Mouse (Mus musculus): ENCODE measurements around the gene Itsn1. TPM values are rescaled to one million over a fixed set of nuclear protein-coding genes. Genes with fewer than 3 reads are reported as not detected.

Itsn1 gene
- total RNA-seq, 2 experiments from 2014 or later, result 41.0 to 41.2 TPM

GRCm38 (mm10) chr16:91765121-91765815, 36.2 kb downstream of the Itsn1 start:
- no peak for DNase-seq
- intact Hi-C loops (cut with DNase I), result no loop called here

- intact Hi-C loops (cut with DNase I), result loop anchor here (2.0 kb wide), 1 partner anchor 29 kb away; no protein-coding TSS in a partner anchor
- no peak for DNase-seq
These were observed 36.7 kb downstream of the Itsn1 start for GRCm38 (mm10) chr16:91765816-91766210.

GRCm38 (mm10) chr16:91767165-91767701, 38.2 kb downstream of the Itsn1 start:
- intact Hi-C loops (cut with DNase I), result loop anchor here (2.0 kb wide), 1 partner anchor 30 kb away; no protein-coding TSS in a partner anchor
- DNase-seq, result peak; percentile 48 to 66

GRCm38 (mm10) chr16:91768586-91768985, 39.5 kb downstream of the Itsn1 start:
- intact Hi-C loops (cut with DNase I), result no loop called here
- peak; percentile 54 to 60 for DNase-seq

GRCm38 (mm10) chr16:91769911-91770310, 40.8 kb downstream of the Itsn1 start:
- DNase-seq, result no peak
- intact Hi-C loops (cut with DNase I), result no loop called here

- intact Hi-C loops (cut with DNase I), result no loop called here
- DNase-seq, result no peak
These were observed 41.6 kb downstream of the Itsn1 start for GRCm38 (mm10) chr16:91770662-91771061.

- intact Hi-C loops (cut with DNase I), result no loop called here
- DNase-seq, result no peak
These were observed 42.3 kb downstream of the Itsn1 start for GRCm38 (mm10) chr16:91771334-91771733.

GRCm38 (mm10) chr16:91772586-91772985, 43.5 kb downstream of the Itsn1 start:
- DNase-seq, result no peak
- intact Hi-C loops (cut with DNase I), result no loop called here

- intact Hi-C loops (cut with DNase I), result no loop called here
- DNase-seq, result no peak
These were observed 50.5 kb downstream of the Itsn1 start for GRCm38 (mm10) chr16:91779576-91779975.

- DNase-seq, result no peak
- intact Hi-C loops (cut with DNase I), result no loop called here
These were observed 51.1 kb downstream of the Itsn1 start for GRCm38 (mm10) chr16:91780151-91780550.

- no peak for DNase-seq
- intact Hi-C loops (cut with DNase I), result no loop called here
These were observed 51.7 kb downstream of the Itsn1 start for GRCm38 (mm10) chr16:91780826-91781225.

GRCm38 (mm10) chr16:91783191-91783590, 54.1 kb downstream of the Itsn1 start:
- peak in 1 of 2 experiments; percentile 48 for DNase-seq
- intact Hi-C loops (cut with DNase I), result no loop called here

- DNase-seq, result no peak
- intact Hi-C loops (cut with DNase I), result no loop called here
These were observed 55.2 kb downstream of the Itsn1 start for GRCm38 (mm10) chr16:91784298-91784697.

GRCm38 (mm10) chr16:91786425-91786824, 57.3 kb downstream of the Itsn1 start:
- DNase-seq, result peak; percentile 87 to 90
- intact Hi-C loops (cut with DNase I), result no loop called here

GRCm38 (mm10) chr16:91789728-91790127, 60.6 kb downstream of the Itsn1 start:
- intact Hi-C loops (cut with DNase I), result loop anchor here (5.0 kb wide), 1 partner anchor 57 kb away; no protein-coding TSS in a partner anchor
- DNase-seq, result no peak

- DNase-seq, result no peak
- intact Hi-C loops (cut with DNase I), result loop anchor here (5.0 kb wide), 1 partner anchor 60 kb away; no protein-coding TSS in a partner anchor
These were observed 63.6 kb downstream of the Itsn1 start for GRCm38 (mm10) chr16:91792477-91793196.

- DNase-seq, result peak; percentile 48 to 62
- intact Hi-C loops (cut with DNase I), result loop anchor here (5.0 kb wide), 1 partner anchor 61 kb away; no protein-coding TSS in a partner anchor
These were observed 64.6 kb downstream of the Itsn1 start for GRCm38 (mm10) chr16:91793507-91794278.

- intact Hi-C loops (cut with DNase I), result loop anchor here (5.0 kb wide), 1 partner anchor 62 kb away; no protein-coding TSS in a partner anchor
- no peak for DNase-seq
These were observed 65.2 kb downstream of the Itsn1 start for GRCm38 (mm10) chr16:91794306-91794705.

GRCm38 (mm10) chr16:91795044-91795443, 66.0 kb downstream of the Itsn1 start:
- no peak for DNase-seq
- intact Hi-C loops (cut with DNase I), result no loop called here

- no peak for DNase-seq
- intact Hi-C loops (cut with DNase I), result no loop called here
These were observed 66.5 kb downstream of the Itsn1 start for GRCm38 (mm10) chr16:91795606-91796005.

GRCm38 (mm10) chr16:91801426-91801825, 72.3 kb downstream of the Itsn1 start:
- peak; percentile 72 to 73 for DNase-seq
- intact Hi-C loops (cut with DNase I), result no loop called here

All from heart, postnatal 10 days (tissue).